Mouse (Mus musculus) right cerebral cortex, postnatal 14 days (tissue): ENCODE data around the gene Brinp2.

Source experiments
- DNase-seq: peaks from one replicate; pipeline ENCODE4 v3.0.0; 2022

Brinp2 gene

DNA sequence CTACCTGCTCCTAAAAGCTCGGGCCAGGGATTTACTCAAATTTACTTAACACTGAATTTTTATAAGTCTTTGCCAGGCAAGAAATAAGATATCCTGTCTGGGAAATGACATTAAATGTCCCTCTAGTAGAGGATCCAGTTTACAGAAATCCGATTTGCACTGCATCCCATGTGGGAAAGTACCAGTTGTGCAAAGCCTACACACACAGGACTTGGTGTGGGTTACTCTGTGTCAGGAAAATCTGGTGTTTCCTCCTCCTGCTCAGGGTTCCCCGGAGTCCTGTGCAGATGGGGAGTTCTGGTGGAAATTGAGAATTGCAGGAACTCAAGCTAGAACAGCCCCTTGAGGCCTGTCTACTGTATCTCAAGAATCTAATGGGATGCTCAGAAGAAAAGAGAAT lies 70.9 kb downstream of the Brinp2 start:
- DNase-seq = no peak

- DNase-seq = no peak
Observed at GRCm38 (mm10) chr1:158283869-158284268, 72.3 kb downstream of the Brinp2 start.

GRCm38 (mm10) chr1:158272058-158272457 lies 84.1 kb downstream of the Brinp2 start:
- DNase-seq = no peak

- DNase-seq = peak; percentile 77
Observed at GRCm38 (mm10) chr1:158267020-158267571, 89.0 kb downstream of the Brinp2 start.

- no peak for DNase-seq
Observed at GRCm38 (mm10) chr1:158266293-158267019, 89.7 kb downstream of the Brinp2 start.

- no peak for DNase-seq
Observed at GRCm38 (mm10) chr1:158259516-158260235, 96.5 kb downstream of the Brinp2 start.

DNA sequence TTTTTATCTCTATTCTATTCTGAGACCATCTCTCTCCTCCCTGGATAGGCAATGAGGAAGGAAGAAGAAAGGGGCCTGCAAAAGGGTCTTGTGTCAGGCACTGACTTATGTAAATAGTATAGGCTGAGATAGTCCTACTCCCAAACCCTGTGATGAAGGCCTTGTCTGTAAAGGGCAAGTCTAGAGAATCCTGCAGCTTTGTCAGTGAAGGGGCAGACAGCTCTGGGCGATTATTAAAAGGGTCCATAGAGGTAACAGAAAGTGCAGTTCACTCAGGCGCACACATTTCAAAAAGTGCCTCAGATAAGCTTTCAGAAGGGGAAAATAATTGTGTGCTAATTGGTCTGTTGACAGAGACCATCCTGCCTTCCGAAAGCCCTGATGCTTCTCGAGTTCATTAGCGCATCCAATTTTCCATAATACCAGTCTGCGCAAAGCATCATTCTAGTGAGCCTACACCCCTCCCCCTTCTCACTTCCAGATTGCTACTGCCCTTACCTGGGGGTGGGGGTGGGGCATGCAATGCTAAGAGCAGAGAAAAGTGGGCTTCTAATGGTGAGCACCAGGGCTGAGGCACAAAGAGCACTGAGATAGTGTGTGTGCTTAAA lies 97.3 kb downstream of the Brinp2 start:
- DNase-seq = no peak

- no peak for DNase-seq
Observed at GRCm38 (mm10) chr1:158255912-158256680, 100.0 kb downstream of the Brinp2 start.

GRCm38 (mm10) chr1:158252682-158253222 lies 103.4 kb downstream of the Brinp2 start:
- no peak for DNase-seq

DNA sequence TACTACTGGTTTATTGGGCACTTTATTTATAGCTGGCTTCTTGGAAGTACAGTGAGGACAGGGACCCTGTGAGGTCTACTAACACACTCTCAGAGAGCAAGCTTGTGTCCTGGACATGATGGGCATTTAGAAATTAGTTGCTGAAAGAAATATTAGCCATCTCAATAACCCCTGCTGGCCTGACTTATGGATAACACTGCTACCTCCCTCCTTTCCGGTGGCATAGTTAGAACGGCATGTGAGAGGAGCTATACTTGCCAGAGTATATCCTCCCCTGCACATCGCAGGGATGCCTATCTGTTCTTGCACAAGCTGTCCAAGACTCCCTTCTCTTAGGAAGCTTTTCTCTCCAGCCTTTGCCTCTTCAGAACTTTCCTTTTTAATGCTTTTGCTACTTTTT lies 107.9 kb downstream of the Brinp2 start:
- DNase-seq = no peak

GRCm38 (mm10) chr1:158246476-158247153 lies 109.5 kb downstream of the Brinp2 start:
- no peak for DNase-seq

GRCm38 (mm10) chr1:158245486-158245885 lies 110.6 kb downstream of the Brinp2 start:
- DNase-seq = no peak

DNA sequence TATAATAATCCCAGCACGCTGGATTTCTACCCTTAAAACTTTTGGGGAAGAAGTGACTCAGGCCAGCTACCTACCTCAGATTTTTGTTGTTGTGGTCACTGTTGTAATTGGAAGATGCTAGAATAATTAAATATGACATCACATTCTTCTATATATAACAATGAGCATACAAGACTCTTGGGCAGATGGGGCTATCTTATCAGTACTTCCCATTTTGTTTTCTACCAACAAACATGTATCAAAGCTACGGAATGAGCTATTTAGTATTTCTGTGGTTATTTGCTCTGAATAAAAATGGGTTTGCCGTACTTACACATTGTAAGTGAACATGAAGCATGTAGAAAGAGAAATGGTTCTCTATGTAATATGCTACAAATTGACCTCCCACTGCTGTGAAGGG lies 112.1 kb downstream of the Brinp2 start:
- no peak for DNase-seq

- no peak for DNase-seq
Observed at GRCm38 (mm10) chr1:158241848-158242556, 114.1 kb downstream of the Brinp2 start.

DNA sequence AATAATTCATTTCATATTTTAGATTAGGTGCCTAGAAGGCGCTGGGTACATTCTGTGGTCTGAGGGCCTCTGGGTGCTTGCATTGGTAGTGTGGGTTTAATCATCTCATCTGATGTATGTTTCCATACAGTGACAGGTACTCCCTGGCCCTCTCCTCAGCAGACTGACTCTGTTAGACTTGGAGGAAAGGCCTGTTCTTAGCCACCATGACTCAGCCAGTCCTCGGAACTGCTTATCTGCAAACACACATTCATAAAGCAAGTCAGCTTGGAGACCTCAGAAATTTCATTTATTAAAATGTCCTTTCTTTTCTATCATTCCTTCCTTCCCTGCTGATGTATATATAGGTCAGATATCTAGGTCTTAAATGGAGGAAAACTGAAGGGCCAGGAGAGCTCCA lies 116.3 kb downstream of the Brinp2 start:
- DNase-seq = no peak

- no peak for DNase-seq
Observed at GRCm38 (mm10) chr1:158238722-158239121, 117.4 kb downstream of the Brinp2 start.

DNA sequence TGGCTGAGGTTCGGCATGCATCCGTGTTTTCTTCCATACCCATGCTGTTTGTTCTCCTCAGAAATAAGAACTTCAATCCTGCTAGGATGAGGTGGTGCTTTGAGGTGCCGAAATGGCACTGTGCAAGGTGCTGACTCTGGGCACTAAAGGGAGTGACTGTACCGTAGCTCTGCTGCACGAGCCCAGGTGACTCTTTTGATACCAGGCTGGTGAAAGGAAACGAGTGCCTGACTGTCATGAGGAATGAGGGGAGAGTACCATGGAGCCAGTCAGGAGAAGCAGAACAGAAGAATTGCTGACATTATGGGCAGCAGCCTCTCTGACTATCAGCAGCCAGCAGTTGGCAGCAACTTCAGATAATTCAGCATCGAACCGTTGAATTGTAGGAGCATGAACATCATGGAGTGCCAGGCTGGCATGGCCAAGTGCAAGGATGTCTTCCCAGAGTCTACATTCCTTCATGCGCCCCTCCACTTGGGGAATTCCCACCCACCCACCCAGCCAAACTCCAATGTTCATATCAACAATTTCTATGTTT lies 127.4 kb downstream of the Brinp2 start:
- no peak for DNase-seq

- DNase-seq = no peak
Observed at GRCm38 (mm10) chr1:158227239-158227638, 128.9 kb downstream of the Brinp2 start.

DNA sequence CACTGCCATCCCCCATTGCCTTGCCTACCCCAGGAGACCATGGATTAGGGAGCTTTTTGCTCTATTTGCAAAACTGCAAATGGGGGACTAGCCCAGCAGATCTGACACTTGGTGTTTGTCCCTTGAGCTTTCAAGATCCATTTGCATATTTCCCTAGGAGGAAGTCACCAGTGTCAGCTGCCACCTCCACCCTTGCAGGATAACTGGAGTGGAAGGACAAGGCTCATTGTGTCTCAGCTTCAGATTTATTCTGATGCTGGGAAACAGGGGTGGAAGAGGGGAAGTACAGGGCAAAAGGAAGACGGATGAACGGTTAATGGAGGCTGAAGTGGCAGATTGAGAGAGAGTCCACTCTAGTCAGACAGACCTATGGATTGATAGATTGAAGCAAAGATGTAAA lies 129.4 kb downstream of the Brinp2 start:
- DNase-seq = no peak

DNA sequence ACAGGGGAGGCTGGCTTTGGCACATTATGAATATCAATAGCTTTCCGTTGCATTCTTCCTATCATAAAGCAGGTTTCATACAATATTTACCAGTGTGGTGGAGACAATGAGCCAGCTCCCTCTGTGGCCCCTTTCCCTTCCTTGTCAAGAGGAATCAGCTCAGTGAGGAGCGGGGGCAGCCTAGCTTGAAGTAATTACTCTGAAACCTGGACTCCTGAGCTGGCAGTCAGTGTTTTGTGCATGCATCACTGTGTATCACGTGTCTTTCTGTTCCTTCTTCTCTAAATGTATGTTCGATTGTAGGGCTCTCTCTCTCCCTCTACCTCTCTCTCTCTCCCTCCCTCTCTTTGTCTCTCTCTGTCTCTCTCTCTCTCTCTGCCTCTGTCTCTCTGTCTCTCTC lies 135.1 kb downstream of the Brinp2 start:
- no peak for DNase-seq

- no peak for DNase-seq
Observed at GRCm38 (mm10) chr1:158220148-158220547, 136.0 kb downstream of the Brinp2 start.
